Mouse (Mus musculus) frontal cortex, adult (tissue): ENCODE measurements around the gene Krtap1-5.
"Not testable (repeated sequence)": the region's sequence is repeated elsewhere in the genome, so short reads cannot be mapped to it uniquely, and the experiment has no call there.

ENCODE experiments used
- ATAC-seq: cut with Nextera tagmentation; 2 replicates; pipeline ENCODE4 v1.9.2; 2017; ENCODE audit warnings: mild to moderate bottlenecking, moderate library complexity, mixed read lengths; ENCODE audit not compliant: low TSS enrichment

The Krtap1-5 gene

GRCm38 (mm10) chr11:99580636-99581035, at the start of gene Krtap1-5:
Gene Krtap1-5, minus strand, starts transcription at chr11:99581016.
- no peak for ATAC-seq

- ATAC-seq: no peak
These were observed 47.3 kb upstream of the Krtap1-5 start, which contains the start of gene Krtap4-1 for GRCm38 (mm10) chr11:99628138-99628537. Gene Krtap4-1, minus strand, starts transcription at chr11:99628238.

- no peak for ATAC-seq
These were observed 39.5 kb upstream of the Krtap1-5 start, which contains the start of gene Gm11562 for GRCm38 (mm10) chr11:99620335-99620734. Gene Gm11562, minus strand, starts transcription at chr11:99620435.

- no peak for ATAC-seq
These were observed 34.1 kb upstream of the Krtap1-5 start, which contains the start of gene Krtap2-4 for GRCm38 (mm10) chr11:99614796-99615363. Gene Krtap2-4, minus strand, starts transcription at chr11:99614846.

GRCm38 (mm10) chr11:99610089-99610488, 29.3 kb upstream of the Krtap1-5 start, which contains the start of gene Gm11937:
Gene Gm11937, minus strand, starts transcription at chr11:99610189.
- not testable (repeated sequence) for ATAC-seq

GRCm38 (mm10) chr11:99609126-99609525, 28.3 kb upstream of the Krtap1-5 start:
- peak; percentile 79; the same call in 1 of the 2 replicates for ATAC-seq

GRCm38 (mm10) chr11:99603208-99603607, 22.4 kb upstream of the Krtap1-5 start, which contains the start of gene Gm11938:
Gene Gm11938, minus strand, starts transcription at chr11:99603308.
- not testable (repeated sequence) for ATAC-seq

- ATAC-seq: not testable (repeated sequence)
These were observed 16.9 kb upstream of the Krtap1-5 start, which contains the start of gene Krtap9-3 for GRCm38 (mm10) chr11:99597742-99598141. Gene Krtap9-3, minus strand, starts transcription at chr11:99598105.

- no peak for ATAC-seq
These were observed 10.2 kb upstream of the Krtap1-5 start, which contains the start of gene Krtap1-3 for GRCm38 (mm10) chr11:99590981-99591380. Gene Krtap1-3, minus strand, starts transcription at chr11:99591339.

GRCm38 (mm10) chr11:99585096-99585495, 4.3 kb upstream of the Krtap1-5 start:
- no peak for ATAC-seq

- ATAC-seq: no peak
These were observed 2.5 kb upstream of the Krtap1-5 start, which contains the start of gene Krtap1-4 for GRCm38 (mm10) chr11:99583245-99583704. Gene Krtap1-4, minus strand, starts transcription at chr11:99583654.

GRCm38 (mm10) chr11:99581564-99581963, 748 bp upstream of the Krtap1-5 start:
- peak; percentile 52; the same call in 1 of the 2 replicates for ATAC-seq

GRCm38 (mm10) chr11:99581051-99581450, 235 bp upstream of the Krtap1-5 start:
- ATAC-seq: no peak

GRCm38 (mm10) chr11:99574106-99574505, 6.7 kb downstream of the Krtap1-5 start:
- ATAC-seq: peak; percentile 70; the same call in 1 of the 2 replicates

GRCm38 (mm10) chr11:99573164-99573563, 7.7 kb downstream of the Krtap1-5 start:
- peak; percentile 97 for ATAC-seq

- ATAC-seq: no peak
These were observed 14.3 kb downstream of the Krtap1-5 start, which contains the start of gene Krtap3-1 for GRCm38 (mm10) chr11:99566530-99566929. Gene Krtap3-1, minus strand, starts transcription at chr11:99566630.

GRCm38 (mm10) chr11:99562580-99562979, 18.2 kb downstream of the Krtap1-5 start:
- ATAC-seq: no peak

GRCm38 (mm10) chr11:99559366-99559765, 21.4 kb downstream of the Krtap1-5 start, which contains the start of gene Gm11939:
Gene Gm11939, minus strand, starts transcription at chr11:99559466.
- no peak for ATAC-seq

GRCm38 (mm10) chr11:99557976-99558745, 22.7 kb downstream of the Krtap1-5 start:
- ATAC-seq: peak; percentile 79; the same call in 1 of the 2 replicates

GRCm38 (mm10) chr11:99556753-99557152, 24.1 kb downstream of the Krtap1-5 start, which contains the start of gene Krtap3-2:
Gene Krtap3-2, minus strand, starts transcription at chr11:99556853.
- no peak for ATAC-seq

GRCm38 (mm10) chr11:99556195-99556594, 24.6 kb downstream of the Krtap1-5 start:
- no peak for ATAC-seq

- ATAC-seq: no peak
These were observed 30.1 kb downstream of the Krtap1-5 start, which contains the start of gene Krtap3-3 for GRCm38 (mm10) chr11:99550765-99551164. Gene Krtap3-3, minus strand, starts transcription at chr11:99550865.
